Mouse (Mus musculus) lung, adult 2 months (tissue): ENCODE data around the gene Cyp4a31.

Source experiments
- CTCF ChIP-seq: fragments of 200-500 bp; IDR thresholded peaks from 2 replicates; pipeline ENCODE4 v1.5.1; 2011; ENCODE audit warnings: mild to moderate bottlenecking, low read length, control low read depth; ENCODE audit not compliant: insufficient read depth
- POLR2A ChIP-seq: fragments of 200-500 bp; IDR thresholded peaks from 2 replicates; pipeline ENCODE4 v1.6.1; 2011; ENCODE audit warnings: low read depth, mild to moderate bottlenecking, control low read depth, low read length, borderline replicate concordance; ENCODE audit errors: extremely low read depth

DNA sequence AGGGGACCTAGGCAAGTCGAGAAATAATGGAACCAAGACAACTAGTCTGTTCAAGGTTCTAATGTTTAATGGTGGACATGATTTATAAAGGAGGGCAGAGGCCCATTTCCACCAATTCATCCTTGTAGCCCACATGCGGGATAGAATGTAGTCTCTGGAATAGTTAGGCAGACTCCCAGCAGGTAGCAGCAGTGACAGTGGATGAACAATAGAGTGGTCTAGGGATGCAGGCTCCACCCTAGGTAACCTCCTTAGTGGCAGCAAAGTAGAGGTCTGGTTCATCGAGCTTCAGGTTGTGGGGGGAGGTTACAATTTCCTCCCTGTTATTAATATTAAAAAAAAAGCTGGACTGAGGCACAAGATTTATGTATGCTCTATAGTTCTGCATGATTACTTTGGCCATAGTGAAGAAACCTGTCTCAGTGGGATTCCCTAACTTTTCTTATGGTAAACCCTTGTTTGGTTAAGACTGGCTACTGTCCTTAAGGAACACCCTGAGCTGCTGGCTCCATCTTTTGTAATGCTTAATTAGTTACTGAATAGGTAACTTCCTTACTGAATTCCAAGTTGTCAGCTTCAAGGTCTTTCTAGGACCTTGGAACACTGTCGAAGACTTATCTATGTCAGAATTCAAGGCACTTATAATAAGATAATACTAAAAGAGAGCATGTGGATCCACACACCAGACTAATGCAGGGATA lies 5.4 kb upstream of the Cyp4a31 start:
- TF ChIP-seq POLR2A: no peak
- no peak for TF ChIP-seq CTCF
